Mouse (Mus musculus): Measurements from ENCODE around the gene Sspo. TPM values are rescaled to one million over a fixed set of nuclear protein-coding genes. Genes with fewer than 3 reads are reported as not detected.
A peak's percentile ranks its signal among the peaks of the same experiment; 100 is the strongest.

Gene Sspo
- polyA plus RNA-seq, 1 experiment from 2014 or later, result 0.05 TPM

- H3K4me1 ChIP-seq (replicated peaks; ENCODE audit: control insufficient read depth, insufficient read depth, low read length), result peaks cover 4% of the 10 kb centered on the region
- no peak for ATAC-seq (replicated peaks; ENCODE audit: low FRiP score)
Measured at GRCm38 (mm10) chr6:48487747-48488725, 40.0 kb downstream of the Sspo start.

GRCm38 (mm10) chr6:48489741-48490140 lies 41.7 kb downstream of the Sspo start:
- ATAC-seq (replicated peaks; ENCODE audit: low FRiP score) (no peak), DNase-seq (ENCODE audit: low spot score) (no peak)
- H3K4me3 ChIP-seq (ENCODE audit: low read depth, low read length), result no peak overlapping the region
- peaks cover 4% of the 10 kb centered on the region for H3K4me1 ChIP-seq (replicated peaks; ENCODE audit: control insufficient read depth, insufficient read depth, low read length)
- 85% methylated on average over 3 of the region's 3 CpGs for WGBS
- no peak overlapping the region for H3K27ac ChIP-seq (ENCODE audit: low read depth, low read length)
- H3K27me3 ChIP-seq (replicated peaks; ENCODE audit: control insufficient read depth, insufficient read depth, low read length), result peaks cover 5% of the 10 kb centered on the region; the same call in 1 of the 2 replicates
- no peaks in the 10 kb centered on the region for H3K9me3 ChIP-seq (ENCODE audit: control insufficient read depth, low read length)
- no peaks in the 10 kb centered on the region for H3K36me3 ChIP-seq (ENCODE audit: control insufficient read depth, insufficient read depth, low read length)
- H3K4me2 ChIP-seq, result no peak overlapping the region
- H3K9ac ChIP-seq (ENCODE audit: low read depth, low read length), result no peak overlapping the region

More at GRCm38 (mm10) chr6:48487747-48488725, 40.0 kb downstream of the Sspo start:
- H3K9me3 ChIP-seq (ENCODE audit: control insufficient read depth, low read length), result no peaks in the 10 kb centered on the region
- H3K4me3 ChIP-seq (ENCODE audit: low read depth, low read length), result 0 out of 2 replicates have a peak overlapping the region, but pooled peaks have one; percentile 17
- H3K27me3 ChIP-seq (replicated peaks; ENCODE audit: control insufficient read depth, insufficient read depth, low read length), result peaks cover 5% of the 10 kb centered on the region; the same call in 1 of the 2 replicates
- H3K36me3 ChIP-seq (ENCODE audit: control insufficient read depth, insufficient read depth, low read length), result no peaks in the 10 kb centered on the region
- peak overlapping the region; percentile 59 for H3K4me2 ChIP-seq
- DNase-seq (ENCODE audit: low spot score), result peak; percentile 38
- no peak overlapping the region for H3K27ac ChIP-seq (ENCODE audit: low read depth, low read length)
- no peak overlapping the region for H3K9ac ChIP-seq (ENCODE audit: low read depth, low read length)
- WGBS, result 7% methylated on average over 17 of the region's 25 CpGs

- Histone ChIP-seq H3K9me3 (ENCODE audit: control insufficient read depth, low read length) (no peaks in the 10 kb centered on the region), H3K4me2 (no peak overlapping the region), H3K27me3 (replicated peaks; ENCODE audit: control insufficient read depth, insufficient read depth, low read length) (0 out of 2 replicates have a peak, but pooled peaks cover 2% of the 10 kb centered on the region), H3K9ac (ENCODE audit: low read depth, low read length) (no peak overlapping the region), H3K36me3 (ENCODE audit: control insufficient read depth, insufficient read depth, low read length) (no peaks in the 10 kb centered on the region), H3K27ac (ENCODE audit: low read depth, low read length) (no peak overlapping the region), H3K4me3 (ENCODE audit: low read depth, low read length) (no peak overlapping the region), H3K4me1 (replicated peaks; ENCODE audit: control insufficient read depth, insufficient read depth, low read length) (peaks cover 4% of the 10 kb centered on the region)
- no peak for ATAC-seq (replicated peaks; ENCODE audit: low FRiP score)
- WGBS, result 47% methylated on average over 9 of the region's 9 CpGs
- no peak for DNase-seq (ENCODE audit: low spot score)
Measured at GRCm38 (mm10) chr6:48491361-48491760, 43.3 kb downstream of the Sspo start.

GRCm38 (mm10) chr6:48493136-48493730 lies 45.2 kb downstream of the Sspo start:
- Histone ChIP-seq H3K9ac (ENCODE audit: low read depth, low read length) (no peak overlapping the region), H3K4me3 (ENCODE audit: low read depth, low read length) (no peak overlapping the region), H3K4me1 (replicated peaks; ENCODE audit: control insufficient read depth, insufficient read depth, low read length) (peaks cover 3% of the 10 kb centered on the region), H3K4me2 (no peak overlapping the region), H3K36me3 (ENCODE audit: control insufficient read depth, insufficient read depth, low read length) (no peaks in the 10 kb centered on the region), H3K27me3 (replicated peaks; ENCODE audit: control insufficient read depth, insufficient read depth, low read length) (0 out of 2 replicates have a peak, but pooled peaks cover 2% of the 10 kb centered on the region), H3K27ac (ENCODE audit: low read depth, low read length) (no peak overlapping the region), H3K9me3 (ENCODE audit: control insufficient read depth, low read length) (no peaks in the 10 kb centered on the region)
- DNase-seq (ENCODE audit: low spot score) (no peak), ATAC-seq (replicated peaks; ENCODE audit: low FRiP score) (no peak)
- 35% methylated on average over 8 of the region's 8 CpGs for WGBS

GRCm38 (mm10) chr6:48497521-48497920 lies 49.5 kb downstream of the Sspo start:
- H3K9ac ChIP-seq (ENCODE audit: low read depth, low read length), result no peak overlapping the region
- H3K27me3 ChIP-seq (replicated peaks; ENCODE audit: control insufficient read depth, insufficient read depth, low read length), result no peaks in the 10 kb centered on the region
- DNase-seq (ENCODE audit: low spot score) (no peak), ATAC-seq (replicated peaks; ENCODE audit: low FRiP score) (no peak)
- no peak overlapping the region for H3K4me2 ChIP-seq
- no peaks in the 10 kb centered on the region for H3K36me3 ChIP-seq (ENCODE audit: control insufficient read depth, insufficient read depth, low read length)
- 89% methylated on average over 4 of the region's 4 CpGs for WGBS
- no peak overlapping the region for H3K4me3 ChIP-seq (ENCODE audit: low read depth, low read length)
- no peaks in the 10 kb centered on the region for H3K4me1 ChIP-seq (replicated peaks; ENCODE audit: control insufficient read depth, insufficient read depth, low read length)
- H3K9me3 ChIP-seq (ENCODE audit: control insufficient read depth, low read length), result no peaks in the 10 kb centered on the region
- no peak overlapping the region for H3K27ac ChIP-seq (ENCODE audit: low read depth, low read length)

GRCm38 (mm10) chr6:48503847-48504240 lies 55.8 kb downstream of the Sspo start:
- ATAC-seq (replicated peaks; ENCODE audit: low FRiP score), result peak; percentile 50; the same call in 1 of the 2 replicates

GRCm38 (mm10) chr6:48504241-48504854 lies 56.3 kb downstream of the Sspo start:
- DNase-seq (ENCODE audit: low spot score), result peak; percentile 67
- no peaks in the 10 kb centered on the region for H3K27me3 ChIP-seq (replicated peaks; ENCODE audit: control insufficient read depth, insufficient read depth, low read length)
- peak overlapping the region; percentile 90 for H3K4me2 ChIP-seq
- peak overlapping the region; percentile 81 for H3K9ac ChIP-seq (ENCODE audit: low read depth, low read length)
- no peaks in the 10 kb centered on the region; the same call in 1 of the 2 replicates for H3K4me1 ChIP-seq (replicated peaks; ENCODE audit: control insufficient read depth, insufficient read depth, low read length)
- H3K9me3 ChIP-seq (ENCODE audit: control insufficient read depth, low read length), result no peaks in the 10 kb centered on the region
- peak; percentile 93 for ATAC-seq (replicated peaks; ENCODE audit: low FRiP score)
- no peaks in the 10 kb centered on the region for H3K36me3 ChIP-seq (ENCODE audit: control insufficient read depth, insufficient read depth, low read length)
- H3K4me3 ChIP-seq (ENCODE audit: low read depth, low read length), result peak overlapping the region; percentile 72
- under 1% methylated on average over 26 of the region's 26 CpGs for WGBS
- H3K27ac ChIP-seq (ENCODE audit: low read depth, low read length), result no peak overlapping the region

More at GRCm38 (mm10) chr6:48503847-48504240, 55.8 kb downstream of the Sspo start:
- Histone ChIP-seq H3K27ac (ENCODE audit: low read depth, low read length) (no peak overlapping the region), H3K36me3 (ENCODE audit: control insufficient read depth, insufficient read depth, low read length) (no peaks in the 10 kb centered on the region), H3K4me2 (peak overlapping the region; percentile 90), H3K4me1 (replicated peaks; ENCODE audit: control insufficient read depth, insufficient read depth, low read length) (no peaks in the 10 kb centered on the region; the same call in 1 of the 2 replicates), H3K4me3 (ENCODE audit: low read depth, low read length) (peak overlapping the region; percentile 72), H3K27me3 (replicated peaks; ENCODE audit: control insufficient read depth, insufficient read depth, low read length) (no peaks in the 10 kb centered on the region), H3K9ac (ENCODE audit: low read depth, low read length) (no peak overlapping the region), H3K9me3 (ENCODE audit: control insufficient read depth, low read length) (no peaks in the 10 kb centered on the region)
- DNase-seq (ENCODE audit: low spot score), result no peak
- WGBS, result 9% methylated on average over 2 of the region's 2 CpGs

- H3K9me3 ChIP-seq (ENCODE audit: control insufficient read depth, low read length), result no peaks in the 10 kb centered on the region
- no peaks in the 10 kb centered on the region; the same call in 1 of the 2 replicates for H3K4me1 ChIP-seq (replicated peaks; ENCODE audit: control insufficient read depth, insufficient read depth, low read length)
- H3K4me3 ChIP-seq (ENCODE audit: low read depth, low read length), result no peak overlapping the region
- 60% methylated on average over 4 of the region's 4 CpGs for WGBS
- H3K27me3 ChIP-seq (replicated peaks; ENCODE audit: control insufficient read depth, insufficient read depth, low read length), result no peaks in the 10 kb centered on the region
- H3K36me3 ChIP-seq (ENCODE audit: control insufficient read depth, insufficient read depth, low read length), result peaks cover 9% of the 10 kb centered on the region; the same call in 1 of the 2 replicates
- no peak overlapping the region for H3K4me2 ChIP-seq
- ATAC-seq (replicated peaks; ENCODE audit: low FRiP score) (no peak), DNase-seq (ENCODE audit: low spot score) (no peak)
- H3K9ac ChIP-seq (ENCODE audit: low read depth, low read length), result no peak overlapping the region
- H3K27ac ChIP-seq (ENCODE audit: low read depth, low read length), result no peak overlapping the region
Measured at GRCm38 (mm10) chr6:48508087-48508486, 60.1 kb downstream of the Sspo start.
